Mouse (Mus musculus) CH12.LX (cell line): ENCODE results near the gene 4922502D21Rik. TPM values are rescaled to one million over a fixed set of nuclear protein-coding genes. Genes with fewer than 3 reads are reported as not detected.

Experiments
- DNase-seq: peaks from one replicate; pipeline ENCODE4 v3.0.0-alpha.2; 2013; ENCODE audit errors: extremely low read depth
- H3K27ac ChIP-seq: 2 replicates; pipeline ENCODE4 v1.5.1; 2012; ENCODE audit warnings: low read depth, mild to moderate bottlenecking, control low read depth, moderate library complexity; ENCODE audit not compliant: insufficient read depth
- H3K27me3 ChIP-seq: replicated peaks from 2 replicates; pipeline ENCODE3; 2012; ENCODE audit warnings: inconsistent platforms
- H3K36me3 ChIP-seq, 2 experiments: replicated peaks in 1 of 2; 2 replicates each; pipeline versions ENCODE3 to v1.6.1; 2012; ENCODE audit warnings: inconsistent platforms in 1 of 2, low read length in 1 of 2, mild to moderate bottlenecking in 1 of 2, mixed read lengths in 1 of 2, moderate library complexity in 1 of 2; ENCODE audit not compliant: control insufficient read depth in 1 of 2, insufficient read depth in 1 of 2
- H3K4me1 ChIP-seq, 2 experiments: 2 replicates each; pipeline ENCODE4 v1.6.1; 2012; ENCODE audit warnings: inconsistent platforms in 1 of 2, moderate library complexity in 1 of 2; ENCODE audit not compliant: insufficient read depth in 2 of 2, control insufficient read depth in 1 of 2
- H3K4me2 ChIP-seq: 2 replicates; pipeline ENCODE4 v1.6.1; 2012; ENCODE audit warnings: low read depth, mild to moderate bottlenecking, control low read depth; ENCODE audit not compliant: poor library complexity, insufficient read depth, severe bottlenecking
- H3K4me3 ChIP-seq, 3 experiments: fragments of 150-350 bp in 1 of 3; sonication (generic) in 1 of 3; replicated peaks in 1 of 3; 2 replicates each; pipeline versions ENCODE3 to v1.5.1; 2011 to 2012; ENCODE audit warnings: low read depth in 2 of 3, low read length in 2 of 3, mild to moderate bottlenecking in 2 of 3, moderate library complexity in 2 of 3, control low read depth in 1 of 3, improper control_type of control experiment in 1 of 3, inconsistent platforms in 1 of 3, mixed read lengths in 1 of 3; ENCODE audit not compliant: poor library complexity in 1 of 3
- H3K79me2 ChIP-seq: replicated peaks from 2 replicates; pipeline ENCODE4 v1.6.1; 2012; ENCODE audit warnings: mild to moderate bottlenecking, moderate library complexity; ENCODE audit not compliant: control insufficient read depth, poor library complexity, insufficient read depth, severe bottlenecking; ENCODE audit errors: extremely low read depth
- H3K9ac ChIP-seq: 2 replicates; pipeline ENCODE4 v1.6.1; 2012; ENCODE audit warnings: low read depth, mild to moderate bottlenecking, control low read depth, moderate library complexity; ENCODE audit not compliant: insufficient read depth
- H3K9me3 ChIP-seq: replicated peaks from 2 replicates; pipeline ENCODE3; 2012; ENCODE audit warnings: low read length, inconsistent platforms, mixed read lengths
- BHLHE40 ChIP-seq: IDR thresholded peaks from 2 replicates; pipeline ENCODE4 v1.6.1; 2011; ENCODE audit warnings: mild to moderate bottlenecking, low read depth, low read length, improper control_type of control experiment
- CHD1 ChIP-seq: IDR thresholded peaks from 2 replicates; pipeline ENCODE4 v1.6.1; 2012; ENCODE audit warnings: low read depth, low read length, improper control_type of control experiment, inconsistent platforms
- CHD2 ChIP-seq: IDR thresholded peaks from 2 replicates; pipeline ENCODE4 v1.6.1; 2011; ENCODE audit warnings: low read length, improper control_type of control experiment
- CTCF ChIP-seq, 2 experiments: IDR thresholded peaks in 1 of 2; conservative IDR thresholded peaks in 1 of 2; 2 replicates each; pipeline ENCODE4 v1.5.1; 2011 to 2012; ENCODE audit warnings: low read depth in 2 of 2, low read length in 2 of 2, improper control_type of control experiment in 1 of 2, inconsistent platforms in 1 of 2, mild to moderate bottlenecking in 1 of 2, moderate library complexity in 1 of 2
- E2F4 ChIP-seq: IDR thresholded peaks from 2 replicates; pipeline ENCODE4 v1.6.1; 2011; ENCODE audit warnings: low read depth, low read length, improper control_type of control experiment; ENCODE audit not compliant: insufficient replicate concordance
- ELF1 ChIP-seq: IDR thresholded peaks from 2 replicates; pipeline ENCODE4 v1.6.1; 2014; ENCODE audit warnings: low read depth, mild to moderate bottlenecking, inconsistent platforms, low read length, improper control_type of control experiment
- EP300 ChIP-seq: IDR thresholded peaks from 2 replicates; pipeline ENCODE4 v1.6.1; 2011; ENCODE audit warnings: low read length, improper control_type of control experiment
- GABPA ChIP-seq: IDR thresholded peaks from 2 replicates; pipeline ENCODE4 v1.6.1; 2012; ENCODE audit warnings: low read depth, low read length, improper control_type of control experiment, inconsistent platforms; ENCODE audit not compliant: insufficient replicate concordance
- HCFC1 ChIP-seq: IDR thresholded peaks from 2 replicates; pipeline ENCODE4 v1.6.1; 2012; ENCODE audit warnings: low read depth, mild to moderate bottlenecking, inconsistent platforms, low read length, improper control_type of control experiment
- IRF4 ChIP-seq: IDR thresholded peaks from 2 replicates; pipeline ENCODE4 v1.6.1; 2014; ENCODE audit warnings: low read depth, mild to moderate bottlenecking, inconsistent platforms, low read length, improper control_type of control experiment
- JUN ChIP-seq: IDR thresholded peaks from 2 replicates; pipeline ENCODE4 v1.6.1; 2011; ENCODE audit warnings: low read depth, mild to moderate bottlenecking, low read length, improper control_type of control experiment, moderate library complexity; ENCODE audit not compliant: insufficient read depth
- JUND ChIP-seq: conservative IDR thresholded peaks from 2 replicates; pipeline ENCODE4 v1.6.1; 2011; ENCODE audit warnings: low read depth, low read length, improper control_type of control experiment
- KAT2A ChIP-seq: IDR thresholded peaks from 2 replicates; pipeline ENCODE4 v1.6.1; 2012; ENCODE audit warnings: low read length, improper control_type of control experiment, inconsistent platforms; ENCODE audit not compliant: insufficient replicate concordance
- MAFK ChIP-seq: IDR thresholded peaks from 2 replicates; pipeline ENCODE4 v1.6.1; 2011; ENCODE audit warnings: low read length, improper control_type of control experiment; ENCODE audit not compliant: insufficient replicate concordance
- MAZ ChIP-seq: IDR thresholded peaks from 2 replicates; pipeline ENCODE4 v1.6.1; 2012; ENCODE audit warnings: low read depth, mild to moderate bottlenecking, inconsistent platforms, low read length, improper control_type of control experiment, moderate library complexity
- MEF2A ChIP-seq: IDR thresholded peaks from 2 replicates; pipeline ENCODE4 v1.6.1; 2014; ENCODE audit warnings: low read depth, mild to moderate bottlenecking, inconsistent platforms, low read length, improper control_type of control experiment, borderline replicate concordance
- MXI1 ChIP-seq: IDR thresholded peaks from 2 replicates; pipeline ENCODE4 v1.6.1; 2011; ENCODE audit warnings: mild to moderate bottlenecking, low read depth, low read length, improper control_type of control experiment
- NELFE ChIP-seq: IDR thresholded peaks from 2 replicates; pipeline ENCODE4 v1.6.1; 2011; ENCODE audit warnings: low read depth, low read length, improper control_type of control experiment
- PAX5 ChIP-seq: IDR thresholded peaks from 2 replicates; pipeline ENCODE4 v1.6.1; 2012; ENCODE audit warnings: low read length, inconsistent platforms, mixed read lengths
- POLR2A ChIP-seq: IDR thresholded peaks from 2 replicates; pipeline ENCODE4 v1.6.1; 2011; ENCODE audit warnings: low read depth, mild to moderate bottlenecking, improper control_type of control experiment, low read length
- RAD21 ChIP-seq: IDR thresholded peaks from 2 replicates; pipeline ENCODE4 v1.6.1; 2011; ENCODE audit warnings: low read depth, mild to moderate bottlenecking, low read length, improper control_type of control experiment, moderate library complexity
- RCOR1 ChIP-seq: conservative IDR thresholded peaks from 2 replicates; pipeline ENCODE4 v1.6.1; 2012; ENCODE audit warnings: low read depth, mild to moderate bottlenecking, inconsistent platforms, low read length, improper control_type of control experiment
- SIN3A ChIP-seq: IDR thresholded peaks from 2 replicates; pipeline ENCODE4 v1.6.1; 2012; ENCODE audit warnings: low read length, improper control_type of control experiment, inconsistent platforms
- SMC3 ChIP-seq: IDR thresholded peaks from 2 replicates; pipeline ENCODE4 v1.6.1; 2011; ENCODE audit warnings: low read depth, low read length, improper control_type of control experiment
- TBP ChIP-seq: conservative IDR thresholded peaks from 2 replicates; pipeline ENCODE4 v1.6.1; 2011; ENCODE audit warnings: low read depth, low read length, improper control_type of control experiment
- TCF12 ChIP-seq: IDR thresholded peaks from 2 replicates; pipeline ENCODE4 v1.6.1; 2014; ENCODE audit warnings: low read depth, mild to moderate bottlenecking, inconsistent platforms, low read length, improper control_type of control experiment
- UBTF ChIP-seq: IDR thresholded peaks from 2 replicates; pipeline ENCODE4 v1.6.1; 2012; ENCODE audit warnings: low read depth, mild to moderate bottlenecking, inconsistent platforms, low read length, improper control_type of control experiment, moderate library complexity
- USF1 ChIP-seq: IDR thresholded peaks from 2 replicates; pipeline ENCODE4 v1.6.1; 2014; ENCODE audit warnings: low read depth, mild to moderate bottlenecking, inconsistent platforms, low read length, improper control_type of control experiment
- USF2 ChIP-seq: conservative IDR thresholded peaks from 2 replicates; pipeline ENCODE4 v1.6.1; 2011; ENCODE audit warnings: low read depth, low read length, improper control_type of control experiment
- ZC3H11A ChIP-seq: IDR thresholded peaks from 2 replicates; pipeline ENCODE4 v1.6.1; 2012; ENCODE audit warnings: low read depth, mild to moderate bottlenecking, inconsistent platforms, low read length, improper control_type of control experiment
- ZKSCAN1 ChIP-seq: IDR thresholded peaks from 2 replicates; pipeline ENCODE4 v1.6.1; 2012; ENCODE audit warnings: low read depth, inconsistent platforms, low read length, improper control_type of control experiment, borderline replicate concordance
- ZMIZ1 ChIP-seq: IDR thresholded peaks from 2 replicates; pipeline ENCODE4 v1.6.1; 2012; ENCODE audit warnings: low read depth, mild to moderate bottlenecking, inconsistent platforms, low read length, improper control_type of control experiment
- ZNF384 ChIP-seq: IDR thresholded peaks from 2 replicates; pipeline ENCODE4 v1.6.1; 2012; ENCODE audit warnings: low read depth, low read length, improper control_type of control experiment, inconsistent platforms
- dilution Hi-C: fragments of 300-500 bp; cut with MboI; formaldehyde crosslinking; loops from 2 replicates; pipeline ENCODE4 v1.14.3; 2020; ENCODE audit warnings: low sequenced_read_pairs; ENCODE audit not compliant: extremely low pct_unique_long_range_greater_than_20kb, extremely low pct_ligation_motif_present
- in situ Hi-C: fragments of 300-500 bp; cut with MboI; formaldehyde crosslinking; loops from 3 replicates; pipeline ENCODE4 v1.14.3; 2019; ENCODE audit warnings: low sequenced_read_pairs, low pct_ligation_motif_present, low pct_unique_long_range_greater_than_20kb, mixed read lengths
- polyA plus RNA-seq: library from polyadenylated mRNA; unstranded; fragments of >175 nt; gene quantifications from 2 replicates; pipeline ENCODE4 v1.2.1, GENCODE M21; 2012; ENCODE audit warnings: low read depth; ENCODE audit not compliant: insufficient read length
- total RNA-seq, 2 experiments: library from RNA; depleted of rRNA; stranded (reverse); fragments of 300-350 nt in 1 of 2; fragments of >200 nt in 1 of 2; gene quantifications; 2 replicates each; pipeline ENCODE4 v1.2.3; 2012 to 2014

4922502D21Rik gene
- total and polyA plus RNA-seq, 3 experiments: 0.23 to 2.8 (median 0.46) TPM

DNA sequence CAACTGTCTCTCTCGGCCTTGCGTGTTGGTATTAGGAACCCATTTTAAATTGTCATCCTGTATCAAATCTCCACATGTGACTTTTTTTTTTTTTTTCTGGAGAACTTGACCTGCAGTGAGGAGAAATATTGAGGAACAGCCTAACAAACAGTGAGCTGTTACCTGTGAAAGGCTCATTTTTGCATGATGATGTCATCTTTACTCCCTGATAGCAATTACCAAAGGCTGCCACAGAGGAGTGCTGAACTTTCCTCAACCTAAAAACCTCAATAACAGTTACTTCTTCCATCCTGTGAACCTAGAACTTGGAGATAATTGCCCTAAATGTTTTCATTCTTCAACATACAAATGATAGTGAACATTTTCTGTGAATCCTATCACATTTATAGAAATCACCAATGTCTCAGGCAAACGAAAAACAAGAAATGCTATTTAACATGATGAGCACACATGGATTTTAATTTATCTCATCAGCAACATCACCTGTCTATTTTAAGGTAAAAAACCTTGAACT lies 16.9 kb downstream of the 4922502D21Rik start:
- H3K4me2 ChIP-seq: peak overlapping the region; percentile 62; the same call in 1 of the 2 replicates
- peak overlapping the region; percentile 80; the same call in 1 of the 2 replicates for H3K27ac ChIP-seq
- TF ChIP-seq TBP (0 out of 2 replicates have a peak, but pooled peaks have one; percentile 21), USF2 (no peak), KAT2A (no peak), E2F4 (no peak), ZNF384 (peak; percentile 53; the same call in 1 of the 2 replicates), SMC3 (0 out of 2 replicates have a peak, but pooled peaks have one; percentile 18), MAFK (no peak), IRF4 (no peak), GABPA (no peak), SIN3A (no peak), UBTF (no peak), MXI1 (no peak), ELF1 (no peak), HCFC1 (no peak), CHD2 (no peak), JUN (peak; percentile 88), EP300 (peak; percentile 21), POLR2A (no peak), MAZ (no peak), BHLHE40 (0 out of 2 replicates have a peak, but pooled peaks have one; percentile 2), ZKSCAN1 (no peak), RCOR1 (no peak), PAX5 (no peak), RAD21 (no peak; the same call in 1 of the 2 replicates), CHD1 (peak; percentile 68; the same call in 1 of the 2 replicates), JUND (peak; percentile 87), ZC3H11A (no peak), CTCF (conservative IDR thresholded peaks at IDR 0.05 in 1 of 2, IDR thresholded peaks at IDR 0.05 in 1 of 2; ENCODE audit: low read depth in 2 of 2, low read length in 2 of 2) (peak in 1 of 2 experiments; percentile 37; a peak in 2 of 4 replicates), ZMIZ1 (no peak), TCF12 (peak; percentile 24; the same call in 1 of the 2 replicates), MEF2A (0 out of 2 replicates have a peak, but pooled peaks have one; percentile 35), USF1 (no peak), NELFE (no peak)
- peaks cover 12 to 65% of the 10 kb centered on the region in 2 experiments; a peak in 3 of 4 replicates for H3K4me1 ChIP-seq
- peak overlapping the region in 1 of 3 experiments; percentile 32 for H3K4me3 ChIP-seq
- H3K27me3 ChIP-seq: no peaks in the 10 kb centered on the region
- H3K36me3 ChIP-seq: no peaks in the 10 kb centered on the region
- H3K9me3 ChIP-seq: no peaks in the 10 kb centered on the region
- peak overlapping the region; percentile 88 for H3K9ac ChIP-seq
- dilution Hi-C loops (no loop called here), in situ Hi-C loops (loop anchor here (5.0 kb wide), 1 partner anchor 47 kb away; no protein-coding TSS in a partner anchor)
- 0 out of 2 replicates have a peak, but pooled peaks cover 4% of the 10 kb centered on the region for H3K79me2 ChIP-seq
- no peak for DNase-seq
